Mouse (Mus musculus): ENCODE measurements at regions not wholly inside any gene's neighbourhood (a gene's known extent, or its start where the extent isn't known, plus 50 kb on each side); places are given as distances from the start of the nearest gene placed in this dataset.

DNA sequence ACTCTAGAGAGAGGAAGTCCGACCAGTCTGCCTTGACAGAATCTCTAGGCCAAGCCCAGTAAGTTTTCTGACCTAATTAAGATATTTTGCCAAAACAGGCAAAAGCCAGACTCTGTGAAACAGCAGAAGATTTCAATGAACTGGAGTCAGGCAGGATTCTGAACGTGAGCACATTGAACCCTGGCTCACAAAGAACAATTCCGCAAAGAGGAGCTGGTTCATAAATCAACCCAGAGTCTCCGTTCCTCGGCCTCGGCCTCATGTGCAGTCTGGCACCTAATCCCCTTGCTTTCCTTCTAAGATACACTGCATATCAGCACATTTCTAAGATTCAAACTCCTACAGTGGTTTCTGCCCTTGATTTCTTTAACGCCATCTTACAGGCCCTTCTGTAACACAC is 452.7 kb upstream of the Adamts9 start:
- dilution Hi-C loops (cut with MboI; ENCODE audit: extremely low pct_ligation_motif_present, extremely low pct_unique_long_range_greater_than_20kb, low sequenced_read_pairs) (no loop called here), in situ Hi-C loops (cut with MboI; ENCODE audit: low pct_ligation_motif_present, low pct_unique_long_range_greater_than_20kb, low sequenced_read_pairs) (no loop called here)
- H3K27ac ChIP-seq (ENCODE audit: insufficient read depth, low read depth): no peak overlapping the region
- no peaks in the 10 kb centered on the region for H3K79me2 ChIP-seq (replicated peaks; ENCODE audit: control insufficient read depth, extremely low read depth, insufficient read depth, poor library complexity, severe bottlenecking)
- no peaks in the 10 kb centered on the region for H3K36me3 ChIP-seq (replicated peaks in 1 of 2; ENCODE audit: control insufficient read depth in 1 of 2, insufficient read depth in 1 of 2, low read length in 1 of 2)
- no peak for DNase-seq (ENCODE audit: extremely low read depth)
- H3K27me3 ChIP-seq (replicated peaks): no peaks in the 10 kb centered on the region
- no peak overlapping the region for H3K4me2 ChIP-seq (ENCODE audit: insufficient read depth, low read depth, poor library complexity, severe bottlenecking)
- H3K9ac ChIP-seq (ENCODE audit: insufficient read depth, low read depth): no peak overlapping the region
- no peak overlapping the region for H3K4me3 ChIP-seq (replicated peaks in 1 of 3; ENCODE audit: low read depth in 2 of 3, low read length in 2 of 3, poor library complexity in 1 of 3)
- TF ChIP-seq E2F4 (IDR thresholded peaks at IDR 0.05; ENCODE audit: insufficient replicate concordance, low read depth, low read length) (no peak), MAFK (IDR thresholded peaks at IDR 0.05; ENCODE audit: insufficient replicate concordance, low read length) (no peak)
- H3K9me3 ChIP-seq (replicated peaks; ENCODE audit: low read length): peaks cover 59% of the 10 kb centered on the region
- H3K4me1 ChIP-seq (ENCODE audit: control insufficient read depth in 1 of 2, insufficient read depth in 2 of 2): no peaks in the 10 kb centered on the region

DNA sequence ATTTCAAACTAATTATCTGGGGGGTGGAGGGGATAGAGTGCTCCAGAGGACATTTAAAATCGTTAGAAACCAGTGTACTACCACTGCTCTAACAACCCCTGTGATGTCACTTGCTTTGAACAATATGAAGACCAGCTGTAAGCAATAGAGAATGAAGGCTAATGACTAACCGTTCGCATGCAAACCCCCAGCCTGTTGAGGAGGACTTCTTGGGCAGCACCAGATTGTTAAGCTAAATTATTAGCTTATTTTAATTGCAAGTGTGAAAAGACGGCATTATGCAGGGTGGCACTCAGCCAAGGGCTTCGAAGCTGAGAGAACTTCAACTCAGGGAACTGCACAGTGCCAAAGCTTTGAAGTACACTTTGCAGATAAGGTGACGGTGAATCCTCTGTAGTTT is 452.0 kb upstream of the Adamts9 start:
- no peak overlapping the region for H3K4me2 ChIP-seq (ENCODE audit: insufficient read depth, low read depth, poor library complexity, severe bottlenecking)
- no peak overlapping the region for H3K9ac ChIP-seq (ENCODE audit: insufficient read depth, low read depth)
- H3K79me2 ChIP-seq (replicated peaks; ENCODE audit: control insufficient read depth, extremely low read depth, insufficient read depth, poor library complexity, severe bottlenecking): no peaks in the 10 kb centered on the region
- in situ Hi-C loops (cut with MboI; ENCODE audit: low pct_ligation_motif_present, low pct_unique_long_range_greater_than_20kb, low sequenced_read_pairs): no loop called here
- H3K27ac ChIP-seq (ENCODE audit: insufficient read depth, low read depth): no peak overlapping the region
- no peaks in the 10 kb centered on the region for H3K27me3 ChIP-seq (replicated peaks)
- peaks cover 59% of the 10 kb centered on the region for H3K9me3 ChIP-seq (replicated peaks; ENCODE audit: low read length)
- no peaks in the 10 kb centered on the region for H3K36me3 ChIP-seq (replicated peaks in 1 of 2; ENCODE audit: control insufficient read depth in 1 of 2, insufficient read depth in 1 of 2, low read length in 1 of 2)
- H3K4me3 ChIP-seq (replicated peaks in 1 of 3; ENCODE audit: low read depth in 2 of 3, low read length in 2 of 3, poor library complexity in 1 of 3): no peak overlapping the region
- dilution Hi-C loops (cut with MboI; ENCODE audit: extremely low pct_ligation_motif_present, extremely low pct_unique_long_range_greater_than_20kb, low sequenced_read_pairs): no loop called here
- no peaks in the 10 kb centered on the region for H3K4me1 ChIP-seq (ENCODE audit: control insufficient read depth in 1 of 2, insufficient read depth in 2 of 2)
- TF ChIP-seq ELF1 (IDR thresholded peaks at IDR 0.05; ENCODE audit: low read depth, low read length): no peak
- no peak for TF ChIP-seq MXI1 (IDR thresholded peaks at IDR 0.05; ENCODE audit: low read depth, low read length)
- TF ChIP-seq ETS1 (conservative IDR thresholded peaks at IDR 0.05; ENCODE audit: low read depth, low read length): no peak
- TF ChIP-seq UBTF (IDR thresholded peaks at IDR 0.05; ENCODE audit: low read depth, low read length): no peak
- no peak for TF ChIP-seq JUND (conservative IDR thresholded peaks at IDR 0.05; ENCODE audit: low read depth, low read length)
- no peak for TF ChIP-seq HCFC1 (IDR thresholded peaks at IDR 0.05; ENCODE audit: low read depth, low read length)
- TF ChIP-seq POLR2A (IDR thresholded peaks at IDR 0.05; ENCODE audit: low read depth, low read length): no peak
- TF ChIP-seq NELFE (IDR thresholded peaks at IDR 0.05; ENCODE audit: low read depth, low read length): no peak
- TF ChIP-seq SIN3A (IDR thresholded peaks at IDR 0.05; ENCODE audit: low read length): no peak
- no peak for TF ChIP-seq ZC3H11A (IDR thresholded peaks at IDR 0.05; ENCODE audit: low read depth, low read length)
- TF ChIP-seq MYC (IDR thresholded peaks at IDR 0.05; ENCODE audit: low read depth, low read length): no peak
- no peak for TF ChIP-seq RAD21 (IDR thresholded peaks at IDR 0.05; ENCODE audit: low read depth, low read length)
- TF ChIP-seq SMC3 (IDR thresholded peaks at IDR 0.05; ENCODE audit: low read depth, low read length): no peak
- TF ChIP-seq JUN (IDR thresholded peaks at IDR 0.05; ENCODE audit: insufficient read depth, low read depth, low read length): no peak
- DNase-seq (ENCODE audit: extremely low read depth): no peak
